Mouse (Mus musculus): ENCODE measurements at regions not wholly inside any gene's neighbourhood (a gene's known extent, or its start where the extent isn't known, plus 50 kb on each side); places are given as distances from the start of the nearest gene placed in this dataset.

- TF ChIP-seq CTCF (IDR thresholded peaks at IDR 0.05) (no peak), EP300 (IDR thresholded peaks at IDR 0.05) (no peak)
Observed at GRCm38 (mm10) chr5:119137409-119137808, 533.1 kb upstream of the Tbx3 start.

Data from lung, postnatal 0 days (tissue).